Mouse (Mus musculus) adrenal gland, postnatal 10 days (tissue): Measurements from ENCODE around the gene Gm27021. TPM values are rescaled to one million over a fixed set of nuclear protein-coding genes. Genes with fewer than 3 reads are reported as not detected.

Source experiments
- DNase-seq: peaks from one replicate; pipeline ENCODE4 v3.0.0; 2021; ENCODE audit warnings: mixed read lengths
- total RNA-seq, 2 experiments: library from RNA; stranded (reverse); gene quantifications; 2 replicates each; pipeline ENCODE4 v1.2.3; 2021

The Gm27021 gene
- total RNA-seq, 2 experiments from 2014 or later, result not detected

DNA sequence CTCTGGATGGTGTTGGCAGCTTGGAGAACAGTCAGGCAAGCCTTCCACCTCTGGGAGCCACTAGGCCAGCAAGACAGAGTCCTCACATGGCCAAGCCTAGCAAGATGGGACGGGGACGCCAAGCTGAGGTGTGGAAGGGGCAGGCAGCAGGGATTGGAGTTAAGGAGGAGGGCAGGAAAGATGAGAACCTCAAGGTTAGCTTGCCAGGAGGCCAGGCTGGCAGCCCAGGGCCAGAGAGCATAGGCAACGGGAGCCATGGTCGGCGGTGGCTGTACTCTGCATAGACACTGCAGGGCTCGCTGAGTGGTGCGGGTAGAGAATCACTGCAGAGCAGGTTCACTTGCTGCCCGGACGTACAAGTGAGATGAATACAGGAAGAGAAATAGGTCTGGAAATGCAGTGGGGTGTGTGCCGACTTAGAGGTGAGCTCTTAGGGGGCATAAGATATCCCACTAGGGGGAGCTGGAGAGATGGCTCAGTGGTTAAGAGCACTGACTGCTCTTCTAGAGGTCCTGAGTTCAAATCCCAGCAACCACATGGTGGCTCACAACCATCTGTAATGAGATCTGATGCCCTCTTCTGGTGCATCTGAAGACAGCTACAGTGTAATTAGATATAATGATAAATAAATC, 25.7 kb downstream of the Gm27021 start:
- DNase-seq, result no peak

DNA sequence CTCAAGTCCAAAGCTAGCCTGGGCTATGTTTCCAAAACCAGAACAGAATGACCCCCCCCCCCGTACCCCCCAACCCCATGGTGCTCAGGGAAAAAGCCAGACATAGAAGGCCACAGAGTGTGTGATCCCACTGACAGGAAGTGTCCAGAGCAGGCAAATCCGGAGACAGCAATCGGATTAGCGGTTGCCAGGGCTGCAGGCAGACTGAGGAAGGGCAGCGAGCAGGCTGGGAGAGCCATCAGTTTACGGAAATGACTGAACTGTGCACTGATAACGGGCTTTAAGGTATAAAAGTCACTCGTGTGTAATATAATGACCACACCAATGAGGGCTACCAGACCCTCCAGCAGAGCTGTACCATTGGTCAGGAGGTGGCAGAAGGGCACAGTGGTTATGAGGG, 26.6 kb downstream of the Gm27021 start:
- no peak for DNase-seq

DNA sequence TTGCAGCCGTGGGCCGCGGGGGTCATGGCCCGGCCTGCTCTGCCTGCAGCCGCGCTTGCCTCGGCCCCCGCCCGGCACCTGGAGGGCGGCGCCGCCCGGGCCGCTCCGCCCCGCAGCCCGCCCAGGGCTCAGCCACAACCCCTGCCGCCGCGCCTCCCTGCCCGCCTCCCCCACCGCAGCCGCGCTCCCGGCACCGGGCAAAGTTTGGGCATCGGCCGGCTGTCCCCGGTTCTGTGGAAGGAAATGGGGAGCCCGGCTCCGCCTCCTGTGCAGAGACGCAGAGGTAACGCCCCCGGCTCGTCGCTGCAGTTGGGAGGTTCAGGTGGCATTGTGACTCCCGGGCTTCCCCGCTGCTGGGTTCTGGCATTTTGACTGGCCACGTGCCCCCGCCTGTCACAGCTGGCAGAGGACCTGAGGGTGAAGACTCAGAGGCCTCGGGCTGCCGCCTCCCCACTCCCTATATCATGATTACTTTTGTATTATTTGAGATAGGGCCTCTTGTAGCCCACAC, 33.5 kb downstream of the Gm27021 start:
- peak; percentile 87 for DNase-seq

DNA sequence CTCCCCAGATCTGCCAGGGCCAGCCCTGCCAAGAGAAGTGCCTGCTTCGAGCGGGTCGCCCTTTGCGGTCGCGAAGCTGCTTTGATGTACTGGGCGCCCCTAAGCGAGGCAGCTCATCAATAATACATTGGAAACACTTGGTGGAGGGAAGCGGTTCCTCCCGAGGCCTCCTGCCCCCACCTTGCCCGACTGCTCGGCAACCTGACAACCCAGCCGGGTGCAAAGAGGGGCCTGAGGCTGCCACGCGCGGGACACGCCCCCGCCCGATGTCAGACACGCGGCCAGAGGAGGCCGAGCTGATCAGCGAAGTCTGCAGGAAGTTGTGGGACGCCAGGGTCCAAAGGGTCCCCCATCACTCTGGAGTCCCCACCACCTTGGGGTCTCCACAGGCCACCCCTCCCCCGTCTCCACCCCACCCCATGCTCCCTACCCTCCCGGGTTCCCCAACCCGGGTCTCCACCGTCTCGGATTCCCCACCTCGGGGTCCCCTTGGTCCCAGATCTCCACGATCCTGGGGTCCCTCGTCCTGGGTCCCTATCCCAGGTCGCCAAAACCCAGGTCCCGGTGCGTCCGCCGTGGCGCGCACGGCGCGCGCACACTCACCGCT, 34.1 kb downstream of the Gm27021 start:
- peak; percentile 68 for DNase-seq

DNA sequence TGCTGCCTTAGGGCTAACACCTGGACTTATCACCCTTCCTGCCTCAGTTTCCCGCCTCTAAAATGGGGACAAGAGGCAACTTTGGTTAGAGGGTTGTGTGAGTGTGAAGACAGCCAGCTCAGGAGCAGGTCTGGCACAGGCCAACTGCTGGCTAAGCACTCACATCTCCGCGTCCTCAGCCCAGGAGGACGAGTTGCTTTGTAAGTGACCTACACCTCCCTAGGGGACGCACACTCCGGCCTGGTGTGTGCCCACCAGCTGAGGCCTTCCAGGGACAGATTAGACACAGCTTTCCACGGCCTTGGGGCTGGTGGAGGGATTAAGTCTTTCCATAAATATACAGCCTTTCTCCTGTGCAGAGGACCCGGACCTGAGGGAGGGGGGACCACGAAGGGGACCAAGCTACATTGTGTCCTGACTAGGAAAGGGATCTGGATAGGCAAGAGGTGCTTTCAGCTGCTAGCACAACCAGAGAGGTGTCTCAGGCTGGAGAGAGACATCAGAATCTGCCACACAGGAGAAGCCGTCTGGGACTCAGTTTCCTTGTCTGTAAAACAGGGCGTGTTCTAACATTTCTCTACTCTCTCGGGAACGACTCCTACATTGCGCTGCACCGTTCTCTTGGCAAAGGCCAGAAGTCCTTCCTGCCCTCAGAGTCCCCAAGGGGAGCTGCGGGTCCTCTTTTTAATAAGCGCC, 34.8 kb downstream of the Gm27021 start:
- peak; percentile 39 for DNase-seq

DNA sequence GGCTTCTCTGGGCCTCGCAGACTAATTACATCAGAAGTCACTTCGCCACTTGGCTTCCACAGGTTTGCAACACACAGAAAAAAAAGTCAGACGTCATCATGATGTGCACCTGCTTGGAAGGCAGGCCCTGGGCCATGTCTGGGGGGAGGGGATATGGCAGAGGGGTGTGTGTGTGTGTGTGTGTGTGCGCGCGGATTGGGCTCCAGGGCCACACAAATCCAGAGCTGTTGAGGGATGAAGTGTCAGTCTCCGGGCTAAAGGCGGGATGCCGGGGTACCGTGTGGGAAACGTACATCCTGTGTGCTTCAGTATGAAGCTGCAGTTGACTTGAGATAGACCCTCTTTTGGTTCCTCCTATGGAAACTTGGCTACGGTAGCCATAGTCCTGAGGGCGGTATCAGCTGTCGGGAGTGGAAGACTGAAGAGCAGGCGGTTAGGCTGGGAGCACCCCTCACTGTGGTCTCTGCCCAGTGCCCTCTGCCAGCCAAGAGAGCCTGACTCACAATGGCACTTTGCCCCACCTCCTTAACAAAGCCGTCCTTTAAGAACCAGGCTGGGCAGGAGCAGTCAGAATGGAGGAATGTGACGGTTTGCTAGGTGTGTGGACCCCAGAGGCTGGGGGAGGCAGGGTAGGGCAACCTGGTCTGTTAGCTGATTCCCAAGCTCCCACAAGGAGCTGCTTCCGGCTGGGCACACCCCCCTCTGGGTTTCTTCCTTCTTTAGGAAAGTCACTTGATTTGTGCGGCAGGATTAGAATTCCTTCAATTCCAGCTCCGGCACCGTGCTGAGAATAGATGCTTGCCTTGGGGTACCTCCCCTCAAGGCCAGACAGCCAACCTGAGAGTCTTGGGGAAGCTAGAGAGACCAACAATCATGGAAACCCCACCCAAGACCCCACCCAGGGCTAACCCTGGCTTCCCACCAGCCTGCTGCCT, 36.2 kb downstream of the Gm27021 start:
- DNase-seq, result peak; percentile 26

DNA sequence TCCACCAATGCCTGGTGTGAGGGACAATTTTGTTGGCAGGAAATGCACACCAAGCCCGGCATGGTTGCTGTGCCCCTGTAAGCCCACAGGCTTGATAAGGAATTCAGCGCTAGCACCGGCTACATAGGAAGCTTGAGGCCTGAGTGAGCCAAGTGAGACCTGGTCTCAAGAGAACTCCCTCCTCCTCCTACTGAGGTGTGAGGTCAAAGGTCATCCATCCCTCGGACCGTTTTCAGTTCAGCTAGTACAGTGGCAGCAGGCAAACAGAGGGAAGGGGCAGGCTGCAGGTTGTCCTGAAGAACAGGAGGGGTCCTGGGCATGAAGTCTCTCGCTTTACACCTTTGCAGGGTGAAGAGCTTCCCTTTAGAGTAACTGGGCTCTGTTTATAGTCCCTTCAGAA, 37.0 kb downstream of the Gm27021 start:
- no peak for DNase-seq

DNA sequence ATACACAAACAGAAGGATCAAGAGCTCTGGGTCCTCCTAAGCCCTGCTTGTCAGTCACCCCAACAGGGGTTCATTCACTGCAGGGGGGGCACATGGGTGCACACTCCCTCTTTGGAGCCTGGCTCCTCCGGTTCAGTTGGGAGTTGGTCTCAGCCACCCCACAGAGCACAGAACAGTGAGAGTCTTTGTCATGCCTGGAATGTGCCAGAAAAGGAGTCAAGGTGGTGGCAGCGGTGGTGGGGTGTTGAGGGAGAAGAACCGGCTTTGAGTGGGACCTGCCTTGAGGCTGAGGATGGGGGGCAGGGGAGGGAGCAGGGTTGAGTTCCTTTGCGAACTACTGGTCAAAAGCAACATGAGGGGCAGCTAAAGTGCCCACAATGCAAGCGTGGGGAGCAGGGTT, 37.8 kb downstream of the Gm27021 start:
- no peak for DNase-seq

DNA sequence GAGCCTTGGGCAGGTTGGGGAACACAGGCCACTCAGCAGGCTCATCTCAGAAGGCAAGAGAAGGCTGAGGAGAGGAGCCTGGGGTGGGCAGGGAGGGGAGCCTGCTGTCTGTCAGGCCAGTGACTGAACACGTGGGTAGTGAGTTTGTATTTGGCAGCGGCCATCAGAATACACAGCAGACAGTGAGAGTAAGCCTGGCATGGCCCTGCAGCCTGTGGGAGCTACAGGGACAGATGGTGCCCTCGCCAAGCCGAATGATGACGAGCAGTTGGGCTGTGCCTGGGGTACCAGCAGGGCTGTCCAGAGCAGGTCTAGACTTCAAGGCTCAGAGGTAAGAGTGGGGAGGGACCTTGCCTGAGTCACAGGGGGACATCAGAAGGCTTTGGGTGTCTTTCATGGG, 40.6 kb downstream of the Gm27021 start:
- no peak for DNase-seq

DNA sequence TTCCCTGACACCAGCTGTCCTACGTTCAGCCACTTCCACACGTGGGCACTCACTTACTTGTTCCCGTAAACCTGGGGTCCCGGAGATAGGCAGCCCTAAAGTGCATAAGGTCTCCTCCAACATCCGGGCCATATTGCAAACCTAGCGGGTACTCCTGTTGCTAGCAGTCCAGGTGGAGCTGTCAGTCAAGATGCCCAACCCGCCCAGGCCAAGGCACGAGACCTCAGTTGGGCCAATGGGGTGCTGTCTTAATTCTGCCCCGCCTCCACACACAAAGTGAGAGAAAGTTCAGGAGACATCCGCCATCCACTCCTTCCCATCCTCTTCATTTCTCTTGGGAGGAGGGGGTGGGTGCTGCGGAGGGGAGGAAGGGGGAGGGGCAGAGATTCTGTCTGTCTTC, 41.4 kb downstream of the Gm27021 start:
- DNase-seq, result no peak

DNA sequence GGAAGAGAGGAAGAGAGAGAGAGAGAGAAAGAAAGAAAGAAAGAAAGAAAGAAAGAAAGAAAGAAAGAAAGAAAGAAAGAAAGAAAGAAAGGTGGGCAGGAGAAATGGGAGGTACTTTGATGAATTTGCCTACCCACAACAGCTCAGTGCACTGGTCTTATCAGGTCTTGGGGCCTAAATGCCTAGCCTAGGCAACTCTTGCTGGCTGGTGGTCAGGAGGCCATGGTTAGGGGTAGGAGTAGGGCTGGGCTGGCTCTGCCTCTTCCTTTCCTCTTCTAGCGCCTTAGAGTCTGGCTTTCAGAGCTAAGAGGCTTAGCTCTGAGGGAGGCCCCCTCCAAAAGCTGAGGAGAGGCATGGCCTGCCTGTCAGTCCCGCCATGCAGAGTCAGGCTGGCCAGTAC, 44.3 kb downstream of the Gm27021 start:
- DNase-seq, result no peak

DNA sequence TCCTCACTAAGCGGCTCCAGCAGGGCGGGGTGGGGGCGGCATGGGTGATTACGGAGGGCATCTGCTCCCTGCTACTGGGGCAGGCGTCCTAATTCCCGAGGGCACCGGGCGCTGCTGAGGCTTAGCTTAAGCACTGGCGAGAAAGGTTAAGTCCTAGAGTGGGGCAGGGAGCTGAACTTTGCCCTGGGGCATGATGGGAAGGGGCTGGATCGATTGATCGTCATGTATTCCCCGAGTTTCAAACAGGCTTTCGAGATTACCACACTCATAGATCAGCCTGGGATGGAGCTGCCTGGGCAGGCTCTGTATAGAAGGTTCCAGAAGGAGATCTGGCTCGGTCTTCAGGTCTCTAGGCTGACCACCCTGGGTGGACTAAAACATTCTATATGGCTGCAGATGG, 45.7 kb downstream of the Gm27021 start:
- no peak for DNase-seq

DNA sequence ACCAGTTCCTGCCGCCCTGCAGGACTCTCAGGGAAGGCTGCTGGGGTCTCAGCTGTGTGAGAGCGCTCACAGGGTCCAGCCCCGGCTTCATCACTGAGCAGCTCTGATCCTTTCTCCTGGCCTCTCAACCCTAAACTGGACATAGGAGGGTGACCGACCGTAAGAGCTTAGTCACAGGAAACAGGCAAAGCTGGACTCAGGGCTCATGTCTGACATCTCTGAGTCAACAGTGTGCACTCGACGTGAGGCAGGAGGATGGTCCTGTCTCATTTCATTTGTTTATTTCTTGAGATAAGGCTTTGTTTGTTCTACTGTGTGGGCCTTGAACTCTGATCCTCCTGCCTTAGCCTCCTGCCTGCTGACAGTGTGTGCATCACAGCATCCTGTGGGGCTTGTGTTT, 47.4 kb downstream of the Gm27021 start:
- no peak for DNase-seq

DNA sequence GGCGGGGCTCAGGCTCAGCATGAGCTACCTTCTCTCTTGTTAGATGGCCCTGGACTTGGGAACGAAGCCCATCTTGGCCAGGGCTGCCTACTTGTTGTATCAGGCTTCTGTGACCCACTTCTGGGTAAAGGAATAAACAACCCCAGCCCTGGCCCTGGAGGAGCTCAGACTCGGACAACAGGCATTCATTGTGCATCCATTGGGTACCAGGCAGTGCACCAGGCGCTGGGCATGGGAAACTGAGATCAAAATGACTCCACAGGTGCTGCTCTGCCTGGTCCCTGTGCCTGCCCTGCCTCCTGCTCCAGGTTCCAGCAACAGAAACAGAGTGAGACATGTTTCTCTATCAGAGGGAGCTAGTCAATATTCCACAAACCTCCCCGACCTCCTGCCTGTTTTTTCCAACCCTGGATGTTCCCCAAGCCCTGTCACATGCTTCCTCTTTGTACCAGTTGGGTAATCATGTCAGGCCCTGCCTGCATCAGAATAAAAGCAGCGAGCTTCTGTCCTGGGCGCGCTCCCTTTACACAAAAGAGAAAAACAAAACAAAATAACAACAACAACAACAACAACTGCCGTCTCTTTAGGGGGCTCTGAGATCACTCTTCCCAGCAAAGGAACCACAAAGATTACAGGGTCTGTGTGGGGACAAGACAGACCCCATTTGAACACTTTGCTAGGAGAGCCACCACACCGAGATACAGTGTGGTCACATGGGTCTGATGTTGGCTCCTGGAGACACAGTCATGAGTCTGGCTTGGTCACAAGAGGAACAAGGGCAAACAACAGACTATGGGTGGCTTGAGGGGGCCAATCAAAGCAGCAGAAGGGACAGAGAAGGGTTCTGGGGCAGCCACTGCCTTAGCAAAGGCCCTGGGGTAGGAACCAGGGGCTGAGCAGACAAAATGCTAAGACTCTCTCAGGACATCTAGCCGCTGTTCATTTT, 48.4 kb downstream of the Gm27021 start:
- peak; percentile 62 for DNase-seq

DNA sequence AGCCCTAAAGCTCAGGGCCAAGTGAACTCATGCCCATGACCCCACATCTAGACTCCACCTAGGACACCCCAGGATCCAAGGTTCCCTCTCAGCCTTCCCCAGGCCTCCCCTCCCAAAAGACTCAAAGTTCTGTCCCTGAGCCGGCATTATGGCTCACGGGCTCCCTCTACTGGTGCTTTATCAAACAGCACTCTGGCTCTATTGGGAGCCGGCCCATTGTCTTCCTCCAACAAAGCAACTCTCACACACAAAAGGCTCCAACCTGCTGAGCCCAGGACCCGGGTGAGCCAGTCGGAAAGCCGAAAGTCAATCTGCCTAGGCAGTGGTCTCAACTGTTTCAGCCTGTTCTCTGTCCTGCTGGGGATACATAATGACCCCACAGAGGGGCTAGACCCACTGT, 49.8 kb downstream of the Gm27021 start:
- peak; percentile 83 for DNase-seq

DNA sequence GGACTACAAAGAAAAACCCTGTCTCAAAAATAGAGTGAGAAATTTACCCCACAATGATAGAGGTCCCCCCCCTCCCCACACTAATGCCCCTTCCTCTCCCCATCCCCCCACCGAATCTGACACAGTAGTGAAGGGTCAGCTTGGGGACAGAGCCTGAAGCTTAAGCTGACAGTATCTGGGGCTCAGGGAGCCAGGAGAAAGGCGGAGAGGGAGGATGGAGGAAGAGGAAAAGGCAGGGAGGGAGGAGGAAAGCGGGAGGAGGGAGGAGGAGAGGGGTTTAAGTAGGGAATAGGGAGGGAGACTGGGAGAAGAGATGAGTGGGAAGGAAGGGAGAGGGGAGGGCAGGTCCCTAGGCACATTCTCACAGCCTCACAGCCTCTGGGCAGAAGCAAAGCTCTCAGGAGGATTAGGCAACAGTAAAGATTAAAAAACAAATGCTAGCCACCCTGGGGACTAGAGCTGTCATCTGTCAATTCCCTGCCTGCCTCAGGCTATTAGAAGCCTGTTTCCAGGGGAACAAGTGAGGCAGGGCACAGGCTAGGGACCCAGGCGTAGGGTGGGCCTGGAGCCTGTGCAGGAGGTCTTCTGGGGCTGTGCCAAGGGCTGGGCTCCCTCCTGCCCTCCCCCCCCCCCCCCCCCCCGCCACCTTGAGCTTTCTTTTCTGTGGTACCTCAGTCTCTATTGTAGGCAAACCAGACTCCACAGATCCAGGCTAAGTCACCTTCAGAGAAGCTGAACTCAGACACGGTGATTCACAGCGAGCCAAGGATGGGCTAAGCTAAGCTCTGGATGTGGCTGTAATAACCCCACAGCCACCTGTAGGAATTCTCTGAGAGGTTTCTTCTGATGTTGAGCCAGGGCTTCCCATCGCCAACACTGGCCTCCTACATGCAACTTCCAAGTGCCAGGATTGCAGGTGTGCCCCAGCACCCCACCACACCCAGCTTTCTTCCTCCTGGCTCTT, 50.9 kb downstream of the Gm27021 start:
- DNase-seq, result peak; percentile 30

DNA sequence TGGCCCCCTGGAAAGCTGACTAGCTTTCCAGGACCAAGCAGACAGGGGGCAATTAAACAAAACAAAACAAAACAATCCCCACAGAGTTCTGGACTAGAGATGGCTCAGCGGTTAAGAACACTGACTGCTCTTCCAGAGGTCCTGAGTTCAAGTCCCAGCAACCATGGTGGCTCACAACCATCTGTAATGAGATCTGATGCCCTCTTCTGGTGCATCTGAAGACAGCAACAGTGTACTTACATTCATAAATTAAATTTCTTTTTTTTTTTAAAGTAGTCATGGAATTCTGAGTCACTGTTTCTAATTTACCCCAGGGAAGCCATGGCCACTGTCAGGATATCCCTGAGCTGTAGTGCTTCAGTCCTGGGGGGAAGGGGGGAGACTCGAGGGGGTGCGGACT, 53.4 kb downstream of the Gm27021 start:
- DNase-seq, result no peak

DNA sequence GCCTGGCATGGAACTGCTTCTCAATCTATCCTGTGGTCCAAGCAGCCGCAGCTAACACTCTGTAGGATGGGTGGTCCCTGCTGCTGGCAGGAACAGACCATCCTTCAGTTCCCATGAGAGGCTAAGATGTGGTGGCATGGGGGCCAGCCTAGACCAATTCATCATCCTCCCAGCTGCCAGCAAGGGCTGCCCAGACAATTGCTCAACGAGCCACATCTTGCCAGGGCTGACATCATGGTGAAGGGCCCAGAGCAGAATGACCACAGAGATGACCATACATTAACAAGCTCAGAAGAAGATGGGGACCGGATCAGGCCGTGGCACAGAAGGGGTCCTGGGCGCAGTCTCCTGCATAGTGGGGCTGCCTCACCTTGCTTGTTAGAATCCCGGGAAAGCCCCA, 57.1 kb downstream of the Gm27021 start:
- peak; percentile 28 for DNase-seq

DNA sequence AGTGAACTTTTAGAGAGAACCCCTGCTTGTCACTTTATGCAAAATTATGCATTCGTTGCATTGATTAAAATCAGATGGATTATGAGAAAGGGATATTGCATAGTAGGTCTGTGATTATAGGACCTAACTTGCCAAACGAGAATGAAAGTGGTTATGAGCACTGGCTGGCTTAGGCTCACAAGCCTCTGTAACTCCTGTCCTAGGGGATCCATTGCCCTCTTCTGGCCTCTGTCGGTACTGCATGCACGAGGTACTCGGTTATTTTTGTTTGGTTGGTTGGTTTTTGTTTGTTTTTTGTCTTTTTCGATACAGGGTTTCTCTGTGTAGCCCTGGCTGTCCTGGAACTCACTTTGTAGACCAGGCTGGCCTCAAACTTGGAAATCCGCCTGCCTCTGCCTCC, 60.0 kb downstream of the Gm27021 start:
- DNase-seq, result peak; percentile 85

DNA sequence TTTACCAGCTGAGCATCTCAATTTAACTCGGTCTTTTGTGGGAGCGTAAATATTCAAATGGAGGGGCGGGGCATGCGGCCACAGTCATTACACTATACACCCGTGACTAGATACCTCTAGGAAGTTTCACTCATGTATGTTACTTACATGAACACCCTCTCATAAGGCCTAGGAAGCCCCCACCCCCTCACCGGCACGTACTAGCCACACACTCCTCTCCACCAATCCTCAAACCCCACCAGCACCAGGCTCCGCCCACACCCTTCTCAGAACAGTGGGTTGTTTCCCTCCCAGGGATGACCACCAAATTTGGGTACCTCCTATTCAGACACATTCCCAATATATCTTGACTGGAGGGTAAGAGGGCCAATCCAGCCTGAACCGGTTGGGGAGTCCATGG, 60.4 kb downstream of the Gm27021 start:
- no peak for DNase-seq
